Mouse (Mus musculus) left cerebral cortex, adult 18-20 months (tissue): ENCODE data around the gene Dyrk4. TPM values are rescaled to one million over a fixed set of nuclear protein-coding genes. Genes with fewer than 3 reads are reported as not detected.

ENCODE experiments used
- DNase-seq, 2 experiments: peaks; one replicate each; pipeline ENCODE4 v3.0.0; 2021 to 2022; ENCODE audit warnings: low spot score in 2 of 2, mixed read lengths in 1 of 2
- long read RNA-seq, 2 experiments: library from polyadenylated mRNA; stranded (forward); transcript quantifications; one replicate each; pipeline ENCODE4 v2.0.0; 2021
- total RNA-seq, 2 experiments: library from RNA; stranded (reverse); gene quantifications; 2 replicates each; pipeline ENCODE4 v1.2.3; 2021

The Dyrk4 gene
- total RNA-seq, result under 1 TPM in 1 of 2 experiments, not detected in 1; 0.23 TPM
- long read RNA-seq, experiment 1, result 0 reads
- long read RNA-seq, experiment 2, result 0 reads

- DNase-seq, result no peak
Observed at GRCm38 (mm10) chr6:126921111-126921881, at the start of gene Dyrk4. TSS of gene Dyrk4 (minus strand) at chr6:126921839.

DNA sequence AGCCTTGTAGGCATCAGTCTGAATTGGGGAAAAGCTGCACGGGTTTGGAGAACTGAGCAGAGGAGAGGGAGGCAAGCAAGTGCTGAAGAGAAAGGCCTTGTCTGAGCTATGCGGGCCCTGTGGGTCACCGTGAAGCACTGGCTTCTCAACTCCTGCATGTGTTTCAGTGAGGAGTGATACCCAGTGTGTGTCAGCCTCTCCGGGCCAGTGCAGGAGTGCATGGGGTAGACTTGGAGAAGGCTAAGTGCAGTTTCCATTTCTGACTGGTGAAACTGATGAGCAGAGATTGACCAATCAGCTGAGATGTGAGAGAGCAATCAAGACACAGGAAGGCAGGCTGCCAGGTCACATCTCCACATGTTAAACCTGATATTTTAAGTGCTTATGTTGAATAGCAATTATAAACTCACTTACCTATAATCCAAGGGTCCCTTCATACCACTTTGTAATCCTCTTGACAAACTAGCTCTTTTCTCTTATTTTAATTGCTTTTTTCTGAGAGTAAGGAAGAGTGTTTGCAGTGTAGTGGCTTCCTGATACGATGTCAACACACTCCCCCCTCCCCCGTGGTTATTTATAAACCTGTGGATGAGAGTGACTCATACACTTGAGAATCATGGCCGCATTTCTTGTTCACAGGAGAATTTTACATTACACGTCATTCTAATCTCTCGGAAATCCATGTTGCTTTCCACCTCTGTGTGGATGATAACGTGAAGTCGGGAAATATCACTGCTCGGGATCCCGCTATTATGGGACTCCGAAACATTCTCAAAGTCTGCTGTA is 44.8 kb upstream of the Dyrk4 start:
- peak; percentile 13 to 16 for DNase-seq

GRCm38 (mm10) chr6:126963426-126963825 is 41.8 kb upstream of the Dyrk4 start:
- DNase-seq, result no peak

DNA sequence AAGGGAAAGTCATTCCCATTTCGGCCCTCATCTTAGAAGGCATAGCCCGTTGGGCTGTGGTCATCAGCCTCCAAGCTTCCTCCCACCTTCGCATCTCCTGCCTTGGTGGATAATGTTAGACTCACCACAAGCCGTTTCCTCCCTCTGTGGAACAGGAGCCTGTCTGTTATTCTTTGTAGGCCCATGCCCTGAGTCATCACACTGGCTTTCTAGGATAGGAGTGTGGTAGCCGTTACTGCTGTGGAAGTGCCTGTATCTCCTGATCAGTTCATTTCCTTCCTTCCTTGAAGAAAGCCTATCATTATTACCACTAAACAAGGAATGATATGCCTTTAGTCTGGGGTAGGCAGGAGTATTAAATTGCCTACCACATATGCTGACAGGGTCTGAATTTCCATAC is 41.1 kb upstream of the Dyrk4 start:
- DNase-seq, result no peak

DNA sequence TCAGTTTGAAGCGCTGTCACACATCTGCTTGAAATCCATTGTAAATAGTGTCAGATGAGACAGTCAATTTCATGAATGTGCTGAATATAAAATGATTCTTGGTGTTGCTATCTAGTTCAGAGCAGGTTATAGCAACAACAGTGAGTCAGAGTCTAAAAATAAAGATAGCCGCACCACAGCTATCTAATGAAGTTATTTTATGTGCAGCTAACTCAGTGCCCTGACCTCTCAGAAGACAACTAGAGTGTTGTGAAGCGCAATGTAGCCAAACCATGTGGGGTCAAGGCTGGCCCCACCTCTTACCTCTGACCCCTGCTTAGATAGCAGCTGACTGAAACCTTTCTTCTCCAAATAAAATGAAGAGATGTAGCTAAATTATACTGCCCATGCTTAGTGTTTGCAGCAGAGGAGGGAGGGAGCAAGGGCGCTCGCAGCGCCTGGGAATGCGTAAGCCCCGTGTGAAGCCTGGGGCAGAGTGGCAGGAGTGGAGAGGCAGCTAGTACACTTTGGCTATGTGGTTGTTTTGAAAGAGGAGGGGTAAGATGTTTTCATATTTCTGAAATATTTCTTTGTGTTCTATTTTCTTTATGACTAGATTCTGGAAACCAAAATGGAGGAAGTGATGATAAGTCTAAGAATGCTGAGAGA is 39.9 kb upstream of the Dyrk4 start:
- DNase-seq, result no peak

GRCm38 (mm10) chr6:126955734-126956133 is 34.1 kb upstream of the Dyrk4 start:
- peak; percentile 81 to 89 for DNase-seq

- DNase-seq, result no peak
Observed at GRCm38 (mm10) chr6:126948336-126948735, 26.7 kb upstream of the Dyrk4 start.

DNA sequence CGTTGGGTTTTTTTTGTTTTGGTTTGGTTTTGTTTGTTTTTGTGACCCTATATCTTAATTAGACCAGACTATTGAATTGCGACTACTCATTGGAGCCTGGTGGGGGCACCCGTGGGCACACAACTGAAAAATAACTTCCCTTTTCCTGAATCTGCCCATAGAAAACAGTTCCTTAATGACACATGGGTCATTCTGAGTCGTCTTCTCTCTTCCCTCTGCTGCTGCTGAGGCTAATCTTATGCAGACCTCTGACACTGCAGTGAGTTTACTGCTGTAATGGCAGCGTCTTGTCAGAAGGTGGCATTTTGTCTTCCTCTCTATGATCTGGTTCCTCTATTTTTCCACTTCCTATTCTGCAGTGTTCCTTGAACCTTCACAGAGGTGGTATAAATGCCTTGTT is 18.8 kb upstream of the Dyrk4 start:
- no peak for DNase-seq

DNA sequence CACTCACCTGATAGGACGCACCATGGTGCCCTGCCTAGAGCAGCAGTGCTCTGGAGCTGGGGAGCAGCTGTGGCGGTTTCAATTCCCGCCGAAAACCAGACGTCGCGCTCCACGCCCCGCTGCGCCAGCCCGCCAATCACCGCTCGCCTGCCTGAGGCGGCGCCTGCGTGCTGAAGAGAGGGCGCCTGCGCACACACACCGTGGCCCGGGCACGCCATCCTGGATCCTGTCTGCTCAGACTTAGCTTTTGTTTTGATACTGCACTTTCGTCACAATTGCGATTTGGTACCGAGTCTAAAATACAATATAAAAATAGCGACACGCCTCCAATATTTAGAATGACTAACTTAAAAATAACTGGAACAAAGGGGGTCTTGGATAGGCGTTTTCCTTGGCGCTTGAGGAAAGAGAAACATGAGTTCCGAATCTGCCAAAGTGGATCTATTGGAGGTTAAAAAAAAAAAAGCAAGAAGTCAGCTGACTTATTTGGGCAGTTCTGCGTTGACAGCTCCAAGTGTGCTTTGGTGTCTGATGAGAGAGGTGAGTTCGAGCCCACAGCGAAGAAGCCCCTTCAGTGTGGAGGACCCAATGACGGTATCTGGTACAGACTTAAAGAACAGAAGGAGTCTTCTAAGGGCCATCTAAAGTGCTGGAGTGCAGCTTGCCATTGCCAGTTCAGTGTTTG is 18.0 kb upstream of the Dyrk4 start, which contains the start of the genes Rad51ap1 and D6Wsu163e:
Gene Rad51ap1 (minus strand): TSS at position 101 of the 685 bp plus-strand sequence.
Gene D6Wsu163e (plus strand): TSS at position 476 of the 685 bp plus-strand sequence.
- peak; percentile 94 to 96 for DNase-seq

GRCm38 (mm10) chr6:126938853-126939486 is 17.3 kb upstream of the Dyrk4 start:
- no peak for DNase-seq

DNA sequence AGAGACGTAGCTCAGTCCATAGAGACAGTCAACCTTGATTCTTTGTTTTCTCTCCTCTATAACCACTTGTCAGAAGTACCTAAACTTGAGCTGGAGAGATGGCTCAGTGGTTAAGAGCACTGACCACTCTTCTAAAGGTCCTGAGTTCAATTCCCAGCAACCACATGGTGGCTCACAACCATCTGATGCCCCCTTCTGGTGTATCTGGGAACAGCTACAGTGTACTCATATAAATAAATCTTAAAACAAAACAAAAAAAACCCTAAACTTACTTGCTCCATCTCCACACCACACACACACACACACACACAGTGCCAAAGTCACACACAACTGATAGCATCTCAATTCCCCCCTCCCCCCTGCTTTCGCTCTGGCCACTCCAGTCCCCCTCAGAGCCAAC is 16.4 kb upstream of the Dyrk4 start:
- no peak for DNase-seq

GRCm38 (mm10) chr6:126932896-126933295 is 11.3 kb upstream of the Dyrk4 start:
- no peak for DNase-seq

GRCm38 (mm10) chr6:126914928-126915327 is 6.7 kb downstream of the Dyrk4 start:
- DNase-seq, result no peak

GRCm38 (mm10) chr6:126910727-126911126 is 10.9 kb downstream of the Dyrk4 start:
- no peak for DNase-seq

GRCm38 (mm10) chr6:126907876-126908275 is 13.8 kb downstream of the Dyrk4 start:
- DNase-seq, result no peak

DNA sequence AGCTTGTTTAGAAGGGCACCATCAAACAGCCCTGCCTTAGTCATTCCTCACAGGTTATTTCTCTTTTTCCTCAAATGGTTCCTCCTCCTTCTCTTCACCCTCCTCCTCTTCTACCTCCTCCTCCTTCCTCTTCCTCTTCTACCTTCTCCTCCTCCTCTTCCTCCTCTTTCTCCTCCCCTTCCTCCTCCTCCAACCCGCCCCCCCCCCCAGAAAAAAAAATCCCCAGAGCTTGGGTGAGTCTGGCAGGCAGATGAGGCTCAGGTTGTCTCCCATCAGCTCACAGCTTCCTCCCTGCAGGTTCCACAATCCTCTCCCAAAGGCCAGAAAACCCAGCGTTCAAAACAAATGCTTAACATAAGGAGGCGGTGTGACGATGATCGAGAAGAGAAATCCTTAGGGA is 14.3 kb downstream of the Dyrk4 start:
- DNase-seq, result no peak

DNA sequence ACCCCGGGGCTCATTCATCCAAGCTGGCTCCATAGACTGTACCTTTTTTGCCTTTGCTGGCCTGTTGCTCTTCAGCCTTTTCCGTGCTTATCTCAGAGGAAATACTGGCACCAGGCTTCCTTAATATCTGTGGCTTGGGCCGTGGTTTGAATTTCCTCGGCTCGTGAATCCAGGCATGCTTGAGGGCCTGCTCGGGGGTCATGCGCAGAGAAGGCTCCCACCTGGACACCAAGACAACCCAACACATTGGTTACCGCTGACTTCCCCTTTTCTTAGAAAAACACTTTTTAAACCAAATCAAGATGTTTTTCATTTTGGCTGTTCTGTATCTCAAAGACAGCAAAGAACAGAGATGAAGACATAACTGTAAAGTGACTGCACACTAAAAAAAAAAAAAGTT is 44.5 kb downstream of the Dyrk4 start:
- DNase-seq, result no peak

- DNase-seq, result no peak
Observed at GRCm38 (mm10) chr6:126852881-126853280, 68.8 kb downstream of the Dyrk4 start, which contains the start of gene Akap3. TSS of gene Akap3 (plus strand) at chr6:126853098.

GRCm38 (mm10) chr6:126848712-126849704 is 72.6 kb downstream of the Dyrk4 start, which contains the start of gene Ndufa9:
TSS of gene Ndufa9 (minus strand) at chr6:126849136.
- peak; percentile 97 for DNase-seq
